Mouse (Mus musculus) cerebellum, adult 9-11 months (tissue): ENCODE data around the gene Dpp7.

Experiments
- DNase-seq: peaks from one replicate; pipeline ENCODE4 v3.0.0; 2022

Gene Dpp7

DNA sequence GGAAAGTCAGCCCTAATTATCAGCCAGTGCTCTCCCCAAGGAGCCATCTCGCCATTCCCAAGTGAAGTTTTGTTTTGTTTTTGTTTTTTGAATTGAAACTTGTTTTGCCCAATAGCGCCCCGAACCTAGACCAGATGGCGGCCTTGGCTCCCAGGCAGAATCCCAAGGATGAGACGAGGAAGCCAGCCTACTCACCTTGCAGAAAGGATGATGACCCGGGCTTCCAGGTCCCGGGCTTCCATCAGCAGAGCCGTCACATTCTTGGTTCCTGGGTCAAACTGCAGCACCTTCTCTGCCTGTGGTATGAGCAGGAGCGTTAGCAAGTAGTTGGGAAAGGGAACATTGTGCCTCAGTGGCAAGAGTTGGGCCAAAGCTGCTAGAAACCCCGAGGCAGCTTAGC lies 46.0 kb downstream of the Dpp7 start:
- DNase-seq = peak; percentile 59

DNA sequence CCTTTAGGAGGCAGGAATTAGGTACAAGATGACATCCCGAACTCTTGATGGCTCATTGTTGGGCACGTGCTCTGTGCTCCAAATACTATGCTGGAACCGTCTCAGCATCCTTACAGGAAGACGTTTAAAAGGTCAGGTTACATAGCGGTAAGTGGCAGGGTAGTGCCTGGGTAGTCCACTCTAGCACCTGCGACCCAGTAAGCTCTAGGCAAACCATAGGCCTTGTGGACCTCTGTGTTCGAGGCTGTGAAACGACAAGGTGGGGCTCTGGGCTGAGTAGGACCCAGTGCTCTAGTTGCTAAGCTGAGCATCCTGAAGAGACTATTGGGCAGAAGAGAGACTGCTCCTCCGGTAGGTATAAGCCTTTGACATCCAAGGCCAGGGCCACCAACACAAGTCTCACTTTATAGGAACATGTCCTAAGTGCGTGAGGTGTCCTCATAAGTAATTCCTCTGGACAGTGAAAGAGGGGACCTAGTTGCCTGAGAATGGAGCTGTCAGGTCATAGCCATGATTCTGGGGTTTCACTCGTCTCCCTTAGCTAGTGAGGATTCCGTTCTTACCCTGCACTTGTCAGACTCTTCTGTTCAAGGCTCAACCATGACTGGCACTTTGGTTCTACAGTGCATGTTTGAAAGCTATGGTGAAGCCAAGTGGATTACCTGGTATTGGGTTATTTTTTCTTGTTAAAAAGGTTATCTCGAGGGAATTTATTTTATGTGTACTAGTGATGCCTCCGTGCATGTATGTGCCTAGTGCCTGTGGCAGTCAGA lies 50.4 kb downstream of the Dpp7 start:
- DNase-seq = no peak

DNA sequence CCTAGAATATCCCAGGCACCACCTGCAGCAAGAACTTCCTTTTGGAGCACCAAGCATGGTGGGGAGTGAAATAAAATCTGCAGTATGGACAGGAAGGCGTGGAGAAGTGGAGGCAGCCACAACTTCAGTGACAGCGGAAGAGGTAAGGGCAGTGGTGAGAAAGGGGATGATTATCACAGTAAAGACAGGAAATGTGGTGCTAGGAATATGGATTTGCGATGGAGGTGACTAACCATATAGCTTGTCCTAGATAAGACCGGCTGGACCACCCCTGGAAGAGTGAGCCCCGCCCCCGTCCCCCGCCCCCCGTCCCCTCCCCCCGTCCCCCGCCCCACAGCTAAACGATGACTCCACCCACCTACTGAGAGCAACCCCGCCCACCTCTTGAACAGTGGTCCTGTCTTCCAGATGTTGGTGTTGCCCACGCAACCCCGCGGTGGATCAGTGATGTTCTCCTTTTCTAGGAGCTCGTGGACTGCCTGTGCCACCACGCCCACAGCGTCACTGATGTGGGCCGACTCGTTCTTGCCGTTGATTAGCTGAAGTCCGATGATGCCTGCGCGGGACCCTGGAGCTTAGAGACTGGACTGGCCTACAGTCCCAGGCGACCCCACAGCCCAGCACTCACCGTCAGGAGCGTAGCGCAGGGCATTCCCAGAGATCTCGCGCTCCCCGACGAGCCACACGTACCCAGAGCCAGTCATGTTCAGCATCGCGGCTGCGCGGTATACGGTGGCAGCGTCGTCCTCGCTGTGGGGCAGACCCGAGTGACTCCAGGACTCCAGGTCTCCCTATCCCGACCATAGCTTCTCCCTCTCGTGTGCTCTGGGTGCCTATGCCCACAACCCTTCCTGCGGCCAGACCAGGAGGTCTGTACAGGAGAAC lies 51.3 kb downstream of the Dpp7 start:
- DNase-seq = peak; percentile 56

DNA sequence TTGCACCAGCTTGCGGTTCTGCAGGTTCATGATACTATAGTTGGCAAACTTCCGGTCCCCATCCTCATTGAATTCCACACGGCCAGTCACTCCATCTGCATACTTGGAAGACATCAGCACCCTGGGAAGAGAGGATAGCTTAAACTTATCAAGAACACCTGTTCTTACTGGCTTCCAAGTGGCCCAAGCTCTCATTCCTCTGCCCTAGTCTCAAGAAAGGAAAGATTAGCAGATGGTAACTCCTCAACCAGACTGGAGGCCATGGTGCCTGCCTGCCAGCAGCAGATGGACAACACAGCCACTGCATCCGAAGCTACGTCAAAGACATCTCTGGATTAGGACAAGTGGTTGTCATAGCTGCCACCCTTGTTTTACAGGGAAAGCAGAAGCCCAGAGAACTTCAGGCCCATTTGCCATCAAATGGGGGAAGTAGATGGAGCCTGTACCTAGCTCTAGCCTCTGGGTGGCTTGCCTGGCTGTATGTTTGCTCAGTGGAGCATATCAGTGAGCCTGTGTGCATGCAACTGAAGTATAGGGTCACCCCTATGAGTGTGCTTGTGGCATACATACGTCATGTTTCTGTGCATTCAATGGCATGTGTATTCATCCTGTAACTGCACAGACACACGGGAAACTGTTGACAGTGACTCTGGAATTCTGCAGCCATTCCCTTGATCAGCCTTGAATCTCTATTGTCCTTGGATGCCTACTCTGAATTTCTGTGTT lies 52.1 kb downstream of the Dpp7 start:
- DNase-seq = peak; percentile 89

DNA sequence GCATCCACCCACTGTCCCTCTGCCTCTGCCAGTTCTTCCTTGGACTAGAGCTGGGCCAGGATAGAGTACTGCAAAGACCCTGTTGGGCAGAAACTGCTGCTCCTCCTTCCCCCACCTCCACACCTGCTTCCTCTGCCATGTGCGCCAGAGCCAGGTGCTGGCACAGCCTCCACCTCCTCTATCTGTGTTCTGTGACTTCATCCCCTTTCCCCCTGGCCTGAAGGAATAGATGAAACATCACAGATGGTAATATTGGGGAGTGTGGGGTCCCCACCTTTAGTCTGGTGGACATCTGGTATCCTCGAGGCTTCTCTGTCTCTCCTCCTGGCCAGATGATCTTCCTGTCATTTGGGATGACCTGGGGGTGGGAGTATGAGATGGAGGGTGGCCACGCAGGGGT lies 52.7 kb downstream of the Dpp7 start:
- DNase-seq = no peak
